Mouse (Mus musculus) CH12.LX (cell line): ENCODE measurements around the gene Ceacam20.

Experiments
- CHD2 ChIP-seq: IDR thresholded peaks from 2 replicates; pipeline ENCODE4 v1.6.1; 2011; ENCODE audit warnings: low read length, improper control_type of control experiment
- CTCF ChIP-seq, 2 experiments: IDR thresholded peaks in 1 of 2; conservative IDR thresholded peaks in 1 of 2; 2 replicates each; pipeline ENCODE4 v1.5.1; 2011 to 2012; ENCODE audit warnings: low read depth in 2 of 2, low read length in 2 of 2, improper control_type of control experiment in 1 of 2, inconsistent platforms in 1 of 2, mild to moderate bottlenecking in 1 of 2, moderate library complexity in 1 of 2
- GABPA ChIP-seq: IDR thresholded peaks from 2 replicates; pipeline ENCODE4 v1.6.1; 2012; ENCODE audit warnings: low read depth, low read length, improper control_type of control experiment, inconsistent platforms; ENCODE audit not compliant: insufficient replicate concordance

- no peak for TF ChIP-seq CTCF (conservative IDR thresholded peaks at IDR 0.05 in 1 of 2, IDR thresholded peaks at IDR 0.05 in 1 of 2; ENCODE audit: low read depth in 2 of 2, low read length in 2 of 2)
- TF ChIP-seq CHD2: no peak
- no peak for TF ChIP-seq GABPA
Measured at GRCm38 (mm10) chr7:19937229-19937821, 27.9 kb upstream of the Ceacam20 start.
